Mouse (Mus musculus): ENCODE measurements at regions not wholly inside any gene's neighbourhood (a gene's known extent, or its start where the extent isn't known, plus 50 kb on each side); places are given as distances from the start of the nearest gene placed in this dataset.

DNA sequence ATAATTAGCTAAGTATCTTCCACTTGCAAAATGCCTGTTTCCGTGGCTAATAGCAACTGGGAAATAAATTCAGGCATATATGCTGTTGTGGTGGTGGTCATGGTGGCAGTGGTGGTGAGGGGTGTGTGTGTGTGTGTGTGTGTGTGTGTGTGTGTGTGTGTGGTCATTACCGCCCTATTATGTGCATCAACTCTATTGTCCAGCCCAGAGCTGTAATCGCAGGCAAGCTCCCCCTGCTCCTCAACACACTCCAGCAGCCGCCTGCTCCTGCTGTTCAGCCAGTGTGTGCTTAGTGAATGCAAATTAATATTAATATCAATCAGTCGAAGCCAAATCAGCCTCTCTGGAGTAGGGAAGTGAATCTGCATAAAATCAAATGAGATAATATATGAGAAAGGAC is 152.9 kb upstream of the Zic3 start:
- no peaks in the 10 kb centered on the region for H3K36me3 ChIP-seq (ENCODE audit: control insufficient read depth, insufficient read depth, low read length)
- no peaks in the 10 kb centered on the region for H3K9me3 ChIP-seq (replicated peaks; ENCODE audit: control insufficient read depth, low read length)
- WGBS = 55% methylated on average over 5 of the region's 5 CpGs
- no peak overlapping the region for H3K9ac ChIP-seq (ENCODE audit: low read length)
- H3K4me1 ChIP-seq (ENCODE audit: control insufficient read depth, insufficient read depth, low read length) = no peaks in the 10 kb centered on the region
- H3K4me2 ChIP-seq (ENCODE audit: low read length) = no peak overlapping the region
- peak; percentile 24 for DNase-seq (ENCODE audit: low spot score)
- no peaks in the 10 kb centered on the region for H3K27me3 ChIP-seq (replicated peaks; ENCODE audit: control insufficient read depth, insufficient read depth, low read length)
- H3K27ac ChIP-seq (ENCODE audit: low read depth, low read length) = no peak overlapping the region
- peak; percentile 44; the same call in 1 of the 2 replicates for ATAC-seq
- H3K4me3 ChIP-seq (ENCODE audit: low read depth, low read length) = no peak overlapping the region

DNA sequence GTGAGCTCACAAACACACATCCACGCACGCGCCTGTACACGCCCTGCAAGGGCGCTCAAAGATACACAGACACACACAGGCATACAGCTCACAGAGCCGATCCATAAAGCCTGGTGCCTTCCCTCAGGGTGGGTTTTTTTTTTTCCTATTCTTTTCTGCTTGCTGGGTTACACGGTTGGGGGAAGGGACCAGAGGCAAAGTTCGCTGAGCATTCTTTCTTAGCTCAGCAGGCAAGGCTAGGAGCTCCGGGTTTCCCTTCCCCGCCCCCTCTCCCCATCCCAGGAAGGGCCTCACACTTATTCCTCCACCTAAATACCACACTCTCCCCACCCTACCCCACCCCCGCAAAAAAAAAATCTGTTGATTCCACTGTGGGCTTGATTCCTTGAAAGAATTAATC is 105.8 kb upstream of the Zic3 start:
- 34% methylated on average over 11 of the region's 11 CpGs for WGBS
- ATAC-seq (no peak), DNase-seq (ENCODE audit: low spot score) (peak; percentile 13)
- Histone ChIP-seq H3K4me2 (ENCODE audit: low read length) (peak overlapping the region; percentile 16; the same call in 1 of the 2 replicates), H3K36me3 (ENCODE audit: control insufficient read depth, insufficient read depth, low read length) (no peaks in the 10 kb centered on the region), H3K4me3 (ENCODE audit: low read depth, low read length) (no peak overlapping the region), H3K27ac (ENCODE audit: low read depth, low read length) (no peak overlapping the region), H3K9ac (ENCODE audit: low read length) (no peak overlapping the region), H3K9me3 (replicated peaks; ENCODE audit: control insufficient read depth, low read length) (no peaks in the 10 kb centered on the region), H3K27me3 (replicated peaks; ENCODE audit: control insufficient read depth, insufficient read depth, low read length) (peaks cover 9% of the 10 kb centered on the region; the same call in 1 of the 2 replicates), H3K4me1 (ENCODE audit: control insufficient read depth, insufficient read depth, low read length) (no peaks in the 10 kb centered on the region)

DNA sequence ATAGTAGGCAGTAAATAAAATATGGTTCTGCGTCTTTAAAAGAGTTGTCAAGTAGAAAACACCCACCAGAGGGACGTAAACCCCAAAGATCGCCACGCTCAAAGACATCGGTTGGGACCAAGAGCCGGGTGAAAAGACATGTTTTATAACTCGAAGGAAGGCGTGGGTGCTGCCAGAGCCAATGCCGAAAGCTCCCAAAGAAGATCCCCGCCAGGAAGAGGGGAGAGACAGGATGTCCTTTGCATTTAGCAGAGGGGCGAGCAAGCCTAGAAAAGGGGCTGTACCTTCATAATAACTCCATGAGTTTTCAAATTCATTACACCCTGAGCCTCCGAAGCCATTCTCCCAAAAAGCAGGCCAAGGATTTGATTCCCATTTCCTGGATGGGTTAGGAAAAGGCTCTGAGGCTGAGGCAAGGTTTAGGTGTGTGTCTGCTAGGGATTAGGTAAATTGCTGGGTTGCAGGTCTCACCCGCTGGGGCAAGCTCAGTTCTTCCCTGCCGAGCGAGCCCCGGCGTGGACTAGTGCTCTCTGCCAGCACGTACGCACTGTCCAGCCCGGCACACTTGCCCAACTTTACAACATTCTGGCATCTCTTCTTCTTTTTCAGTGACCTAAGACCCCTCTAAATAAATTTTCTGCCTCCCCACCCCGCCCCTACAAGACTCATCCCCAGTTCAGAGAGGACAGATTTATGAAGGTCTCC is 104.9 kb upstream of the Zic3 start:
- Histone ChIP-seq H3K36me3 (ENCODE audit: control insufficient read depth, insufficient read depth, low read length) (no peaks in the 10 kb centered on the region), H3K27ac (ENCODE audit: low read depth, low read length) (no peak overlapping the region), H3K4me3 (ENCODE audit: low read depth, low read length) (no peak overlapping the region), H3K9ac (ENCODE audit: low read length) (no peak overlapping the region), H3K9me3 (replicated peaks; ENCODE audit: control insufficient read depth, low read length) (no peaks in the 10 kb centered on the region), H3K4me2 (ENCODE audit: low read length) (peak overlapping the region; percentile 16; the same call in 1 of the 2 replicates), H3K27me3 (replicated peaks; ENCODE audit: control insufficient read depth, insufficient read depth, low read length) (peaks cover 9% of the 10 kb centered on the region; the same call in 1 of the 2 replicates), H3K4me1 (ENCODE audit: control insufficient read depth, insufficient read depth, low read length) (no peaks in the 10 kb centered on the region)
- no peak for DNase-seq (ENCODE audit: low spot score)
- ATAC-seq = no peak
- 38% methylated on average over 21 of the region's 21 CpGs for WGBS

DNA sequence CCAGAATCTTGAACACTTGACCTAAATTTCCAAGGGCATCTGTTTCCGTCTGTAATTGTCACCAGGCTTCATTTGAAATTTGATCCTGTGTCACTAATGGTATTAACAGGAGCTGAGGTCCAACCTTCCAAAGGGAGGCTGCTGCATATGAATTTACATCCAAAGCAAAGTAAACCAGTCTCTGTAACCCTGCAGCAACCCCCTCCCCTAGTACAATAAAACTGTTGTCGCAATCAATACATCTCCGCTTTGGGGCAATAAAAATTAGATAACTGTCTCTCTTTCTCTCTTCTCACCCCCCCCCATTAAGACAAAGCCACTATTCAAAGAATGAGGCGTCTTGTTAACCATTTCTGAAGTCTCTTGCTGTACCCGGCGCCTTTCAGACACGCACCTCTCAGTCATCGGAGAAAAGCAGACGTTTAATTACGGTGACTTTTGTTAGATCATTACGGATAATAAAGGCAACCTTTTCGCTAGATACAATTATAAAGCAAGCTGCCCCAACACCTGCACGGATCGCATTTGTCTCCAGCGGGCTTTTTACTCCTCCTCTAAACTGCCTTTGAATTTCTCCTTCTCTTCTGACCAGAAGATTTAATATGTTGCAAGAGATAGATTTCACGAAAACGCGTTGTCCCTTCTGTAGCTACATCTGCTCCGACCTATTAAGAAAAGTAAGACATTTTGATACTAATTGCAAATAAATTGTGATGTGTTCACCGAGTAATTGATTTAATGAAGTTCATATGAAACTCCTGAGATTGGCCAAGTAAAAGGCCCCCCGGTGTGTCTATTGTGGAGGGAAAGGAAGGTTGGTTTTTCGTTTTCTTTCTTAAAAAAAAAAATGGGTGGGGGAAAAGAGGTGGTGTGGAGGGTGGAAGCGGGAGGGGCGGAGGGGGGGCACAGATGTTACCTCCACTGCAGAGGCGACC is 104.1 kb upstream of the Zic3 start:
- Histone ChIP-seq H3K27ac (ENCODE audit: low read depth, low read length) (no peak overlapping the region), H3K27me3 (replicated peaks; ENCODE audit: control insufficient read depth, insufficient read depth, low read length) (peaks cover 9% of the 10 kb centered on the region; the same call in 1 of the 2 replicates), H3K4me2 (ENCODE audit: low read length) (peak overlapping the region; percentile 12; the same call in 1 of the 2 replicates), H3K9me3 (replicated peaks; ENCODE audit: control insufficient read depth, low read length) (no peaks in the 10 kb centered on the region), H3K9ac (ENCODE audit: low read length) (no peak overlapping the region), H3K4me3 (ENCODE audit: low read depth, low read length) (no peak overlapping the region), H3K4me1 (ENCODE audit: control insufficient read depth, insufficient read depth, low read length) (no peaks in the 10 kb centered on the region), H3K36me3 (ENCODE audit: control insufficient read depth, insufficient read depth, low read length) (no peaks in the 10 kb centered on the region)
- DNase-seq (ENCODE audit: low spot score) (peak; percentile 10), ATAC-seq (no peak)
- WGBS = 27% methylated on average over 25 of the region's 25 CpGs

DNA sequence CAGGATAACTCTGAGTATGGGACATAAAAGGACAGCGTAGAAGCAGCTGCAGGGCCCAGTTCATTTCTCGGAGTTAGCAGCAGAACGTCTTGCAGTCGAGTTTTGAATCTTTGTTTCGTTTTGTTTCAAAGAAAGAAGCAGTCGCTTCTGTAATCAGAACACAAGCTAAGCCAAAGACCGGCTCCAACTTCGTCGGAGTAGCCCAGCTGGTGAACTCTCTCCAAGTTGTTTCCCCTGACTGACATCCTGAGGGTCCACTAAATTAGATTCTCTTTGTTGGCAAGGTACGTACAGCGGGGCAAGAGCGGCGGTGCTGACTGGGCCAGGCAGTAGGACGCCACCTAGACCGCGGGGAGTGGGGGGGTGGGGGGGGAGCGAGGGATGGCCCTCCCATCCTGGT is 102.6 kb upstream of the Zic3 start:
- WGBS = 33% methylated on average over 17 of the region's 17 CpGs
- no peaks in the 10 kb centered on the region for H3K9me3 ChIP-seq (replicated peaks; ENCODE audit: control insufficient read depth, low read length)
- H3K9ac ChIP-seq (ENCODE audit: low read length) = no peak overlapping the region
- H3K4me3 ChIP-seq (ENCODE audit: low read depth, low read length) = 0 out of 2 replicates have a peak overlapping the region, but pooled peaks have one; percentile 4
- H3K36me3 ChIP-seq (ENCODE audit: control insufficient read depth, insufficient read depth, low read length) = no peaks in the 10 kb centered on the region
- DNase-seq (ENCODE audit: low spot score) (peak; percentile 40), ATAC-seq (no peak)
- no peaks in the 10 kb centered on the region for H3K4me1 ChIP-seq (ENCODE audit: control insufficient read depth, insufficient read depth, low read length)
- H3K27me3 ChIP-seq (replicated peaks; ENCODE audit: control insufficient read depth, insufficient read depth, low read length) = peaks cover 9% of the 10 kb centered on the region; the same call in 1 of the 2 replicates
- peak overlapping the region; percentile 29 for H3K4me2 ChIP-seq (ENCODE audit: low read length)
- H3K27ac ChIP-seq (ENCODE audit: low read depth, low read length) = 0 out of 2 replicates have a peak overlapping the region, but pooled peaks have one; percentile 24

DNA sequence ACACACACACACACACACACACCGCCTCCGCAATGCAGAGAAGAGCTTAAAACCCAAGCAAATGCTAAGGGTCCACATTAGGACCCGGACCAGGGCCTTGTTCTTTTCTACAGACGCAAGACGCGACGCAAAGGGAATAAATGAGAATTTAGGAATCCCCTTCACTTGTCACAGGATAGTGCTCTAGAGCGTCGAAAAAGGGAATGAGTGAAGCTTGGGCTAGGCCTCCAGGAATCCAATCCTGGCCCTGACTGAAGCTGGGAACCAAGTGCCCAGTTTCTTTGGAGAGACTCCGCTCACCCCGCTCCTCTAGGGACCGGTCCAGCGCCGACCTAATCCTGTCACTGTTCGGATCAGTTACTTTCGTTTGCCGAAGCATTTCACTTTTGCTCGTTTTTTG is 102.1 kb upstream of the Zic3 start:
- Histone ChIP-seq H3K9ac (ENCODE audit: low read length) (no peak overlapping the region), H3K36me3 (ENCODE audit: control insufficient read depth, insufficient read depth, low read length) (no peaks in the 10 kb centered on the region), H3K4me1 (ENCODE audit: control insufficient read depth, insufficient read depth, low read length) (no peaks in the 10 kb centered on the region), H3K9me3 (replicated peaks; ENCODE audit: control insufficient read depth, low read length) (no peaks in the 10 kb centered on the region), H3K4me2 (ENCODE audit: low read length) (peak overlapping the region; percentile 29), H3K27me3 (replicated peaks; ENCODE audit: control insufficient read depth, insufficient read depth, low read length) (peaks cover 9% of the 10 kb centered on the region; the same call in 1 of the 2 replicates), H3K4me3 (ENCODE audit: low read depth, low read length) (0 out of 2 replicates have a peak overlapping the region, but pooled peaks have one; percentile 4), H3K27ac (ENCODE audit: low read depth, low read length) (peak overlapping the region; percentile 39; the same call in 1 of the 2 replicates)
- 33% methylated on average over 18 of the region's 18 CpGs for WGBS
- DNase-seq (ENCODE audit: low spot score) (peak; percentile 6), ATAC-seq (no peak)

DNA sequence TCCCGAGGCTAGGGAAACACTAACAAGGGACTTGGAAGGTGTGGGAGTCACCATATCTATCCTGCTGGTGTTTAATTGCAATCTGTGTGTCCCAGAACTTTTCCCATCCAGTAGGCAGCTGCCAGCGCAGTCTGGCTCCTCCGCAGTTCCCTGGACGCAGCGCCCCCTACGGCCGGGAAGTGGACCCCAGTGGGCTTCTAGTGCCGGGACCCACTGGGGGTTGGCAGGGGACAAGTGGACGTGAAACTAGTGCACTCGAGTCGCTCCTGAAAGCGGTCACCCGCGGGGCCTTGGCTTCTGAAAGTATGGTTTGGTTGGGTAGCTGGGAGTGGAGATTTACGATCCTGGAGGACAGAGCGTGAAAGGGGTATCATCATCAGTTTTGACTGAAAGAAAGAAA is 101.2 kb upstream of the Zic3 start:
- H3K9ac ChIP-seq (ENCODE audit: low read length) = no peak overlapping the region
- 0 out of 2 replicates have a peak, but pooled peaks have one; percentile 30 for ATAC-seq
- H3K9me3 ChIP-seq (replicated peaks; ENCODE audit: control insufficient read depth, low read length) = no peaks in the 10 kb centered on the region
- H3K4me1 ChIP-seq (ENCODE audit: control insufficient read depth, insufficient read depth, low read length) = no peaks in the 10 kb centered on the region
- WGBS = 26% methylated on average over 16 of the region's 16 CpGs
- no peak overlapping the region for H3K27ac ChIP-seq (ENCODE audit: low read depth, low read length)
- peaks cover 9% of the 10 kb centered on the region; the same call in 1 of the 2 replicates for H3K27me3 ChIP-seq (replicated peaks; ENCODE audit: control insufficient read depth, insufficient read depth, low read length)
- peak overlapping the region; percentile 29 for H3K4me2 ChIP-seq (ENCODE audit: low read length)
- peak; percentile 25 for DNase-seq (ENCODE audit: low spot score)
- H3K4me3 ChIP-seq (ENCODE audit: low read depth, low read length) = no peak overlapping the region
- H3K36me3 ChIP-seq (ENCODE audit: control insufficient read depth, insufficient read depth, low read length) = no peaks in the 10 kb centered on the region

DNA sequence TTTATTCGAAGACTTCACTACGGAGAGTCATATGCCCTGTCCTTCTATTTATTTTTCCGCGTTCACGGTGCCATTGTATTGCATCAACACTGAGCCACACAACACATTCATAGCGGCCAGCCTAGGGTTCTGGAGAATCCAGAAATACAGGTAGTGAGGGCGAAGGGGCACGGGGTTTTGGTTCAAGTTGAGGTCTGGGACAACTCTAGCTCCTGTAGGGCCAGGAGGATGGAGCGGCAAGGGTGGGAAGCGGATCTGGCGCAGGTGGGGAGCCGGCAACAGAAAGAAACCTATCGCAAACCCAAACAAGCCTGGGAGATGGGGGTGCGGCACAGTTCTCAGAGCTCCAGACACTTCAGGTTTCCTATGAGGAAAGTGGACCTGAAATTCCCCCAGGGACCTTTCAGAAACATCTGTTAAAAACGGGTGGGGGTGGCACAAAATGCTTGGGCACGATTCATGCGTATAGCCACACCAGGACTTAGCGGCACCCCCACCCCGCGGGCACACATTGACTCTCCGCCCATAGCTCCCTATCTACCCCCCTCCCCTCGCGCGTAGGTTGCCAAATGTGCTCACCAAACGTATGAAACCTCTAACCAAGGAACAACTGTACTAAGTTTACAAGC is 100.6 kb upstream of the Zic3 start:
- Histone ChIP-seq H3K27me3 (replicated peaks; ENCODE audit: control insufficient read depth, insufficient read depth, low read length) (peaks cover 9% of the 10 kb centered on the region; the same call in 1 of the 2 replicates), H3K27ac (ENCODE audit: low read depth, low read length) (no peak overlapping the region), H3K4me3 (ENCODE audit: low read depth, low read length) (0 out of 2 replicates have a peak overlapping the region, but pooled peaks have one; percentile 6), H3K9ac (ENCODE audit: low read length) (no peak overlapping the region), H3K4me2 (ENCODE audit: low read length) (peak overlapping the region; percentile 29; the same call in 1 of the 2 replicates), H3K9me3 (replicated peaks; ENCODE audit: control insufficient read depth, low read length) (no peaks in the 10 kb centered on the region), H3K4me1 (ENCODE audit: control insufficient read depth, insufficient read depth, low read length) (no peaks in the 10 kb centered on the region), H3K36me3 (ENCODE audit: control insufficient read depth, insufficient read depth, low read length) (no peaks in the 10 kb centered on the region)
- ATAC-seq (no peak), DNase-seq (ENCODE audit: low spot score) (peak; percentile 8)
- 34% methylated on average over 25 of the region's 25 CpGs for WGBS
